Mouse (Mus musculus) midbrain, embryonic 13.5 days (tissue): ENCODE measurements around the gene Anapc1. TPM values are rescaled to one million over a fixed set of nuclear protein-coding genes. Genes with fewer than 3 reads are reported as not detected.

Experiments used
- ATAC-seq: fragments of 200-750 bp; cut with Nextera tagmentation; 2 replicates; pipeline ENCODE4 v1.8.0; 2017; ENCODE audit warnings: mild to moderate bottlenecking, moderate TSS enrichment, moderate library complexity
- H3K27ac ChIP-seq: fragments of 300-500 bp; sonication (generic); 2 replicates; pipeline ENCODE4 v1.5.1; 2015; ENCODE audit warnings: inconsistent platforms, mild to moderate bottlenecking, moderate library complexity
- H3K27me3 ChIP-seq: fragments of 300-500 bp; sonication (generic); 2 replicates; pipeline ENCODE4 v1.6.1; 2015; ENCODE audit warnings: mild to moderate bottlenecking, inconsistent platforms
- H3K36me3 ChIP-seq: fragments of 300-500 bp; sonication (generic); 2 replicates; pipeline ENCODE4 v1.6.1; 2015; ENCODE audit warnings: mild to moderate bottlenecking, inconsistent platforms
- H3K4me1 ChIP-seq: fragments of 300-500 bp; sonication (generic); replicated peaks from 2 replicates; pipeline ENCODE4 v1.6.1; 2015; ENCODE audit warnings: inconsistent platforms
- H3K4me2 ChIP-seq: fragments of 300-500 bp; sonication (generic); replicated peaks from 2 replicates; pipeline ENCODE4 v1.6.1; 2015; ENCODE audit warnings: moderate library complexity, mild to moderate bottlenecking, inconsistent platforms
- H3K4me3 ChIP-seq: fragments of 300-500 bp; sonication (generic); replicated peaks from 2 replicates; pipeline ENCODE4 v1.5.1; 2015; ENCODE audit warnings: mild to moderate bottlenecking, inconsistent platforms
- H3K9ac ChIP-seq: fragments of 300-500 bp; sonication (generic); replicated peaks from 2 replicates; pipeline ENCODE4 v1.6.1; 2015; ENCODE audit warnings: mild to moderate bottlenecking, inconsistent platforms
- H3K9me3 ChIP-seq: fragments of 300-500 bp; sonication (generic); 2 replicates; pipeline ENCODE4 v1.6.1; 2016; ENCODE audit warnings: mild to moderate bottlenecking, inconsistent platforms
- WGBS: fragments of 180-500 bp; shearing (Covaris S2); methylation state at CpG from one replicate; pipeline ENCODE4 v1.1.7; 2015; 5-methylcytosine and 5-hydroxymethylcytosine counted together
- polyA plus RNA-seq: library from polyadenylated mRNA; unstranded; fragments of >200 nt; fragmentation: Nextera tagmentation; extraction: Ambion mirVana; gene quantifications from 2 replicates; pipeline ENCODE4 v1.2.1, GENCODE M21; 2015

Gene Anapc1
- 55.2 and 57.9 TPM in 2 replicates for polyA plus RNA-seq

DNA sequence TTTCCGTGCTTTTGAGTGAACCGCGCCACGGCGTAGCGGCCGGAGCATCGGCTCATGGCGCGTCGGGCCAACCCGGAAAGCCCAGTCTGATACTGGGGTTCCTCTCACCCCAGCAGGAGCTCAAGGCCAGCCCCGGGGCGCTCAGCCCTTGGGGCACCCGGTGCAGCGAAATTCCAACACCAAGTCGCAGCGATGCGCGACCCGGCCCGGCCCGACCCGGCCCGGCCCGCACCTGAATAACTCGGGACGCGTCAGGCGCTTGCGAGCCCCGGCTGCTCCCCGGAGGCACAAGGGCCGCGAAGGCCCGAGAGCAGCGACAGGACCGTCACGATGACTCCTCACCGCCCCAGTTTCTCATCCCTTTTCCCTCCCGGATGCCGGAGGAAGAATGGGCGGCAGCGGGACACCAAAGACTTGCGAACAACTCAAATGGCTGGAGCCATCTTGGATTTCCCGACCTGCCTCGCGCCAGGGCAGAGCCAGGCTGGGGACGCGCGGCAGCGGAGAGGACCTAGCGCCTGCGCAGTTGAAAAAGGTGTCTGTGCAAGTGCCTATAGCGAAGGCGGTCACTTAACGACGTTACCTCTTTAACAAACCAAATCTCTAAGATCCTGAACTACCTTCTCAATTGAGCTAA lies at the start of gene Anapc1:
Gene Anapc1, minus strand, starts transcription at position 471 of the 637 bp plus-strand sequence.
- under 1% methylated on average over 57 of the region's 58 CpGs for WGBS

DNA sequence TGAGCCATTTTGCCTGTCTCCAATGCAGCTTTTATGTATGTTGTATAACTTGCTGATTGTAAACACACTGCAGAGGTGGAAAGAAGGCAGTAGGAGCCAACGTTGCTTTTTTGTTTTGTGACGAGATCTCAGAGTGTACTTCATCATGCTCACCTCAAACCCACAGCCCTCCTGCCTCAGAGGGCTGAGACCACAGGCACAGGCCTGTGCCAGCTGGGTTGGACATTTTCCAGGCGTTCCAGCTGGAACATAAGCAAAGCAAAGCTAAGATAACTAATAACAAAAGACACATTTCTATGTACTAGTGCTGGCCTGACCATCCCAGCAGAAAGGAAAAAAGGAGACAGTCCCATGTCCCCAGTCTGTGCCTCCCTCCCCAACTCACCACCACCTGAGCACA lies 47.9 kb upstream of the Anapc1 start:
- H3K9me3 ChIP-seq = no peaks in the 10 kb centered on the region
- WGBS = 76% methylated on average over 3 of the region's 3 CpGs
- H3K9ac ChIP-seq = no peak overlapping the region
- no peaks in the 10 kb centered on the region for H3K27me3 ChIP-seq
- no peak overlapping the region for H3K27ac ChIP-seq
- no peak for ATAC-seq
- no peaks in the 10 kb centered on the region for H3K4me1 ChIP-seq
- H3K4me2 ChIP-seq = no peak overlapping the region
- H3K36me3 ChIP-seq = no peaks in the 10 kb centered on the region
- no peak overlapping the region for H3K4me3 ChIP-seq

More for the DNA sequence above, at the start of gene Anapc1:
- ATAC-seq = peak; percentile 98
- Histone ChIP-seq H3K27ac (peak within 1 kb of the TSS; percentile 81), H3K36me3 (peaks cover 21% of the 10 kb centered on the region), H3K4me3 (peak within 1 kb of the TSS; percentile 91), H3K4me2 (peak within 1 kb of the TSS; percentile 71), H3K9me3 (no peaks in the 10 kb centered on the region), H3K27me3 (0 out of 2 replicates have a peak, but pooled peaks cover 2% of the 10 kb centered on the region), H3K9ac (peak within 1 kb of the TSS; percentile 97), H3K4me1 (peaks cover 20% of the 10 kb centered on the region)

DNA sequence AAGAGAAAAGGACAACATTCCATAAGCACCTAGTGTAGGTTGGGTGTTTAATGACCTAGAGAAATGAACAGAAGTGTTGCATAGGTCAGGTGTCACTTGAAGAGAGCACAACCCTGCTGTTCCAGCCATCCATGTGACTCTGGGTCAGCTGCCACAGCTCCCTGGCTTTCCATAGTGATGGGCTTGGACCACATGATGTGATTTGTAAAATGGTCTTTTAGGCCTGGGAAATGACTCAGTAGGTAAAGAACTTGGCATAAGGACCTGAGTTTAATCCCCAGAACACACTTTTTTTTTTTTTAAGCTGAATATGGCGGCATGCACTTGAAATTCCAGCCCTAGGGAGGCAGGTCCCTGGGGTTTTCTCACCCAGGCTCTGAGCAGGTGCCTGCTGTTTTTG lies 44.8 kb upstream of the Anapc1 start:
- H3K27ac ChIP-seq = no peak overlapping the region
- 93% methylated on average over 1 of the region's 1 CpGs for WGBS
- no peaks in the 10 kb centered on the region for H3K27me3 ChIP-seq
- H3K9ac ChIP-seq = no peak overlapping the region
- H3K4me2 ChIP-seq = no peak overlapping the region
- ATAC-seq = no peak
- no peak overlapping the region for H3K4me3 ChIP-seq
- H3K36me3 ChIP-seq = no peaks in the 10 kb centered on the region
- no peaks in the 10 kb centered on the region for H3K9me3 ChIP-seq
- H3K4me1 ChIP-seq = no peaks in the 10 kb centered on the region; the same call in 1 of the 2 replicates

DNA sequence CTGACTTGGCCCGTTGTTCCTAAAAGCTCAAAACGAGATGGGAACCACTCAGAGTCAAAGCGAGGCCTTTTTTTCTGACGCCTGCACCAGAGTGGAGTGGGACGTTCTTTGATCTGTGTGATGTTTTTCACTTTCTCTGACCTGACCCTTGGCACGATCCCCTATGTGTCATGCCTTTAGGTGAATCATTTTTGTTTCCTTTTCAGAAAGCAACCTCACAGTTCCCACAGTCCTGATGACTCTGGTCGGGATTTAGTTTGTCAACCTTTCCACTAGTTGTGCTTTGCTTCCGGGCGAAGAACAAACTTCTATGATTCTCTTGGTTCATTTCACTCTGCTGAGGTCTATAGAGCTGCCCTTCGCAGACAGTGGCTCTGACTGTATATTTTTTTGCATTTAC lies 44.3 kb upstream of the Anapc1 start:
- WGBS = 80% methylated on average over 10 of the region's 10 CpGs
- Histone ChIP-seq H3K4me2 (no peak overlapping the region), H3K9me3 (no peaks in the 10 kb centered on the region), H3K36me3 (no peaks in the 10 kb centered on the region), H3K4me1 (no peaks in the 10 kb centered on the region; the same call in 1 of the 2 replicates), H3K4me3 (no peak overlapping the region), H3K27me3 (no peaks in the 10 kb centered on the region), H3K27ac (no peak overlapping the region), H3K9ac (no peak overlapping the region)
- ATAC-seq = no peak

DNA sequence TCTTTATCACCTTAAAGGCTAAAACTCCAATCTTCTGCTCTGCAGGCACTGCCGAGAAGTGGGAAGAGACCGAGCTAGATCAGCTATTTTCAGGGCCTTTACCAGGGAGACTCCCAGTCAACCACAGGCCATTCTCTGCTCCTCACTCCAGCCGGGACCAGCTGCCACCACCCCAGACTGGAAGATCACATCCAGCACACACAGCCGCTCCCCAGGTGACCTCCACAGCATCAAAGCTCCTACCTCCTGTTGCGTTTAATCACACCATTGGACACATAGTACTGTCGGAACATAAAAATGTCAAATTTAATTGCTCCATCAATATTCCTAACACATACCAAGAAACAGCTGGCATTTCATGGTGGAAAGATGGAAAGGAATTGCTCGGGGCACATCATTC lies 42.0 kb upstream of the Anapc1 start:
- no peak overlapping the region for H3K4me3 ChIP-seq
- no peaks in the 10 kb centered on the region; the same call in 1 of the 2 replicates for H3K4me1 ChIP-seq
- H3K36me3 ChIP-seq = no peaks in the 10 kb centered on the region
- H3K9me3 ChIP-seq = no peaks in the 10 kb centered on the region
- no peaks in the 10 kb centered on the region for H3K27me3 ChIP-seq
- no peak overlapping the region for H3K4me2 ChIP-seq
- no peak overlapping the region for H3K27ac ChIP-seq
- no peak for ATAC-seq
- H3K9ac ChIP-seq = no peak overlapping the region
- 77% methylated on average over 7 of the region's 7 CpGs for WGBS

DNA sequence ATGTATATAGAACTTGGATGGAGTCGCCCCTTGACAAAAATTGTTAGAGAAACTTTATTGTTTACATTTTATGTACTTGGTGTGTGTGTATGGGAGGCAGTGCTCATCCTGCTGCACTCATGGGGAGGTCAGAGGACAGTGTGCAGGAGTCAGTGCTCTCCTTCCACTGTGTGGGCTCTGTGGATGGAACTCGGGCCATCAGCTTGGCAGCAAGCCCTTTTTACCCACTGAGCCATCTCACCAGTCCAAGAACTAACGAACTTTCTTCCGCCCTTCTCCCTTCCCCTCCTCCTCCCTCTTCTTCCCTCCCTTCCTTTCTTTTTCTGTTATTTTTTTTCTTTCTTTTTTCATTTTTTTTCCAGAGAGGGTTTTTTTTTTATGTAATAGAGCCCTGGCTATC lies 40.9 kb upstream of the Anapc1 start:
- H3K4me3 ChIP-seq = no peak overlapping the region
- WGBS = 84% methylated on average over 4 of the region's 4 CpGs
- H3K4me1 ChIP-seq = no peaks in the 10 kb centered on the region; the same call in 1 of the 2 replicates
- no peaks in the 10 kb centered on the region for H3K36me3 ChIP-seq
- H3K4me2 ChIP-seq = no peak overlapping the region
- no peak overlapping the region for H3K27ac ChIP-seq
- no peak for ATAC-seq
- H3K9ac ChIP-seq = no peak overlapping the region
- H3K27me3 ChIP-seq = no peaks in the 10 kb centered on the region
- no peaks in the 10 kb centered on the region for H3K9me3 ChIP-seq

DNA sequence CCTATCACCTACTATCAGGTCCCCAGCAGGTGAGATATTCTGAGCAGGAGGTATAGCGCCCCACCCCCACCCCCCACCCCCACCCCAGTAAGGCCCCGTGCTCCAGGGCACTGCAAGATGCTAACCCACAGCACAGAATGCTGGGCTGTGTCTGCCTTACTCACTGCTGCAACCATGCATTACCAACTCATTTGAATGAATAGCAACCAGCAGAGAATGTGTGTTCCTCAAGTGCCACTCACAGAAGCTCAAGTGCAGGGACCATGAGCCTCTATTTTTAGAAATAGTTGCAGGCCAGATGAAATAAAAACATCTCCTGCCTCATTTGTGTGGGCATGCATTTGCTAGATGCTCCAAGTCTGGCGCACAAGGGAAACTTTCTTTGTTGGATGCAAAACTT lies 40.4 kb upstream of the Anapc1 start:
- H3K27ac ChIP-seq = no peak overlapping the region
- no peak overlapping the region for H3K4me3 ChIP-seq
- no peak overlapping the region for H3K9ac ChIP-seq
- H3K4me2 ChIP-seq = no peak overlapping the region
- no peaks in the 10 kb centered on the region for H3K9me3 ChIP-seq
- H3K27me3 ChIP-seq = no peaks in the 10 kb centered on the region
- H3K36me3 ChIP-seq = no peaks in the 10 kb centered on the region
- 46% methylated on average over 3 of the region's 3 CpGs for WGBS
- no peaks in the 10 kb centered on the region; the same call in 1 of the 2 replicates for H3K4me1 ChIP-seq
- no peak for ATAC-seq

DNA sequence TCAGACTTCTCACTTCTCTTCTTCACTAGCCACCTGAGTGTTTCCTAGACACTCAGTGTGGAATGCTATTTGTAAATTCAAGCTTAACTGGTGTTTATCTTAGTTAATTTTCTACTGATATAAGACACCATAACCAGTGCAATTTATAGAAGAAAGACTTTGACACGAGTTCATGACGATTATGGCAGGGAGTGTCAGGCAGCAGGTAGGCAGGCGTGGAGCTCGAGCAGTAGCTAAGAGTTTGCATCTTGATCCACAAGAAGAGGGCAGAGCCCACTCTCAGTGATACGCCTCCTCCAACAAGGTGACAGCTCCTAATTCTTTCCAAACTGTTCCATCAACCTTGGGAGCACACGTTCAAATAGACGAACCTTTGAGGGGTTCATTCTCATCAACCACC lies 39.4 kb upstream of the Anapc1 start:
- H3K4me2 ChIP-seq = no peak overlapping the region
- H3K4me3 ChIP-seq = no peak overlapping the region
- no peak overlapping the region for H3K9ac ChIP-seq
- no peaks in the 10 kb centered on the region for H3K9me3 ChIP-seq
- H3K4me1 ChIP-seq = no peaks in the 10 kb centered on the region; the same call in 1 of the 2 replicates
- no peaks in the 10 kb centered on the region for H3K36me3 ChIP-seq
- no peak overlapping the region for H3K27ac ChIP-seq
- 87% methylated on average over 7 of the region's 7 CpGs for WGBS
- no peak for ATAC-seq
- no peaks in the 10 kb centered on the region for H3K27me3 ChIP-seq

DNA sequence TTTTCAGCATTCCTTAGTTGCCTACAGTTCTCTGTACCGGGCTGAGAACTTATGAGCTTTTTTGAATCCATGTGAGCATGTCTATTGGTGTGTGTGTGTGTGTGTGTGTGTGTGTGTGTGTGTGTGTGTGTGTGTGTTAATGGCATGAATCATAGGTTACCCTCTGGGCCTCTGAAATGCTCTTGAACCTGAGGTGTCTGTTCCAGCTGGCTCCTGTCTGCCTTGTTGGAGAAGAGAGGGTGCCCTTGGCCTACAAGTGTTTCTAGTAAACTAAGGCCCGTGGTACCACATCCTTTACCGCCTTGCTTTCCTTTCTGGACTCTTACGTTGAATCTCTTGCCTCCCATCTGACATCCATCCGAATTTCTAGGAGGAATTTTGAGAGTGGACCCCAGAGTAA lies 38.9 kb upstream of the Anapc1 start:
- Histone ChIP-seq H3K4me1 (no peaks in the 10 kb centered on the region; the same call in 1 of the 2 replicates), H3K4me2 (no peak overlapping the region), H3K36me3 (no peaks in the 10 kb centered on the region), H3K4me3 (no peak overlapping the region), H3K9ac (no peak overlapping the region), H3K9me3 (peaks cover 4% of the 10 kb centered on the region; the same call in 1 of the 2 replicates), H3K27ac (no peak overlapping the region), H3K27me3 (no peaks in the 10 kb centered on the region)
- WGBS = 93% methylated on average over 5 of the region's 5 CpGs
- ATAC-seq = no peak

DNA sequence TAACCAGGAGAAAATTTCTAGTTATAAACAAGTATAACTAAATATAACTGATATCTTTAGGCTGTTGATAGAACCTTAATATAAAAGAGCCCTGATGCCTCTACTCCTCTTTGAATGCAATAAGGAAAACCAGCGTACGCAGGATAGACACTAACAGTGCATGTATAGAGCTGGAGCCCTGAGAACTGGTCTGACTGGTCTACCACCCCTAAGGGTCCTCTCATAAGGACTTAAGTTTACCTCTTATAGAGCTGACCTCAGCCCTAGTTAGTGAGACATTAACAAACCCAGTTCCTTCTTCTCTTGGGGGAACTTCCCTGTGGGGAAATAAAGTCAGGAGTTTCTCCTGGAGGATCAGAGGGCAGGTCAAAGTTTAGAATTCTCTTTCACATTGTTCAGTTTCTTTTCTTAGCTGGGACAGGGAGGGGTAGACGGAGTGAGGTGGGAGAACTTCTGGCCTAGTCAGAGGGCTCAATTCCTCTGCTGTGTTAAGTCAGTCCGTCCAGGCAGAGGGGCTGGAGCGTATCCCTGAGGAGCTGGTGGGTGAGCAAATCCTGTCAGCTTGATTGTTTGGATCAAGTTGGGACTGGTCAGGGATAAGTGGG lies 35.0 kb upstream of the Anapc1 start:
- peaks cover 9% of the 10 kb centered on the region; the same call in 1 of the 2 replicates for H3K9me3 ChIP-seq
- no peak overlapping the region for H3K4me3 ChIP-seq
- WGBS = 90% methylated on average over 5 of the region's 5 CpGs
- H3K36me3 ChIP-seq = no peaks in the 10 kb centered on the region
- no peak overlapping the region for H3K9ac ChIP-seq
- H3K27me3 ChIP-seq = no peaks in the 10 kb centered on the region
- no peaks in the 10 kb centered on the region for H3K4me1 ChIP-seq
- no peak overlapping the region for H3K4me2 ChIP-seq
- no peak for ATAC-seq
- H3K27ac ChIP-seq = no peak overlapping the region

DNA sequence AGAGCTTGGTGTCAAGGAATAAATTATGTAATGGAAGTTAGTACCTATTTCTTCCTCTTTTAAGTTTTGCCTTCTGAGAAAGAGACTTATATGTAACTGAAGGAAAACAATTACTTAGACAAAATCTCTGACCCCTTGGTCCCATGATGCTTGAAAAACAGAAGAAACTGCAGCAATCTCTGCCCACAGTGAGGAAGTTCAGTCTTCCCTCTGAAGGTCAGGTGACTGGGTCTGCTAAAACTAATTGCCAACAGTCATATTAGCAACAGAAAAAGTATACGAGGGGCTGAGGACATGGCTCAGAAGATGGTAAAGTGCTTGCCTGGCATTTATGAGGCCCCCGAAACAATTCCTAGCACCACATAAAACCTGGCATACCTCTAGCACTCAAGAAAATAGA lies 32.2 kb upstream of the Anapc1 start:
- H3K27ac ChIP-seq = no peak overlapping the region
- no peaks in the 10 kb centered on the region for H3K36me3 ChIP-seq
- H3K9ac ChIP-seq = no peak overlapping the region
- 91% methylated on average over 2 of the region's 2 CpGs for WGBS
- no peaks in the 10 kb centered on the region; the same call in 1 of the 2 replicates for H3K4me1 ChIP-seq
- ATAC-seq = no peak
- no peaks in the 10 kb centered on the region for H3K27me3 ChIP-seq
- peaks cover 9% of the 10 kb centered on the region; the same call in 1 of the 2 replicates for H3K9me3 ChIP-seq
- H3K4me2 ChIP-seq = no peak overlapping the region
- H3K4me3 ChIP-seq = no peak overlapping the region

DNA sequence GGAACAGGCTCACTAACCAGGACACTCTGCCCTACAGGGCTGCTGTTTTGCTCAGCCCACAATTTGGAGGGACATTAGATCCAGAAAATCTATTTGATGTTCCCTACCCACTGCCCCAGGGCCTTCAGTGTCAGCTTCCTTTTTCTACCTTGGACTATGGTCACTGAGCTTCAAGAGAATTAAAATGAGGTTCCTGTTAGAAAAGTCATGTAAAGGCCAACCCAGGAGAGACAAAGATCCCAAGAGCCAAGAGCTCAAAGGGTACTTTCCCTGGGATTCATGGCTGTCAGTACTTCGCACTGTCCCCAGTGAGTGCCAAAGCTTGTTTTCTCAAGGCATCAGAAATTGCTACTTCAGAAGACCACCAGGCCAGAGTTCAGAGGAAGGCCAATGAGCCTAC lies 28.8 kb upstream of the Anapc1 start:
- Histone ChIP-seq H3K27me3 (no peaks in the 10 kb centered on the region), H3K4me3 (no peak overlapping the region), H3K9ac (no peak overlapping the region), H3K4me1 (peaks cover 5% of the 10 kb centered on the region; the same call in 1 of the 2 replicates), H3K4me2 (no peak overlapping the region), H3K27ac (no peak overlapping the region), H3K9me3 (0 out of 2 replicates have a peak, but pooled peaks cover 4% of the 10 kb centered on the region), H3K36me3 (no peaks in the 10 kb centered on the region)
- no peak for ATAC-seq
- 100% methylated on average over 1 of the region's 1 CpGs for WGBS
